9 mouse cellular contexts compared by ENCODE assay signal in the genomic region with DNA sequence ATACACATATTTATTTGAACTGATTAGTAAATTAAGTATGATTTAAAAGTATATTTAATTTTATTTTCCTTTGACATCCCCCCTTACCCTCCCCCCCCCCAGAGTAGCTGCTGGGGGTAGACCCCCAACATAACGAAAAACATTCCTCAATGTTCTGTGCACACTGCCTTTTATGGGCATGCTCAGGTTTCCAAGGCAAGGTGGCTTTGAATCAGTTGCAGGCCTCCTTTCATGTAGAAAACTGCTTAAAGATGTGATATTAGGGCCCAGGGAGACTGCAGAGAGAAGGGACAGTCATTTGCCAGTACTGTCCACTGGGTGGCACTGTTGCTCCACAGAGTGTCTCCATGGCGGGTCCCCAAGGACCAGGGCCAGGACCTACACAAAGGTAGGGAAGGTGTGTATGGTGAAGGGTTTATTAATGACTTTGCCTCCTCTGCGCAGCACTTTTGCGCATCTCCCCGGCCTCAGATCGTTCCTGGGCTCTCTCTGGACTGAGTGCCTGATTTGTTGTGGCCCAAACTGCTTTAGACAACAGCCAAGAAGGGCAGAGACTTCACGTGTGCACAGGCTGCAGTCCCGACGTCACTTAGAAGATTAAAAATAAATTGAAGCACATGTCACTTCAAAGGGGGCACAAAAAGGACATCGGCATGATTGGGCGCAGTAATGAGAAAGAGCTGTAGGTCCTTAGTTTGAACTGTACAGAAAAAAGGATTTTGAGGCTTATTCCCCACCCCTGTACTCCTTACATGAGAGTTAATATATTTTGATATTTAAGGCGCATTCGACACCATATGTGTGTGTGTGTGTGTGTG.
DNase-seq lines count a peak whose midpoint lies in the region; ATAC-seq and TF ChIP-seq lines count a peak whose summit lies in the region.
"Had no signal": no experiment of that assay in that cellular context is flagged by ENCODE, and none has a peak within 500 bp of the region (broad histone marks: within the 10 kb centered on the region; RNA-seq: fewer than 3 reads in every experiment).

No protein-coding gene starts in this region.

- peak; percentile 50 for DNase-seq in ES-E14 (ENCODE audit: low read depth, low spot score)
- DNase-seq in c-Kit-positive CD71-positive TER-119-positive erythroid progenitor cells, embryonic 14.5 days (ENCODE audit: low spot score), result peak; percentile 30
- peak; percentile 85 for DNase-seq in heart, postnatal 4 days
- peak; percentile 38 to 81 for DNase-seq in layer of hippocampus, adult 8-10 months (ENCODE audit: low spot score in 2 of 2)
- peak; percentile 78 for DNase-seq in lung, postnatal 0 days (ENCODE audit: low spot score)
- DNase-seq in retina, embryonic 14.5 days (ENCODE audit: low spot score), result peak; percentile 94
- DNase-seq in thymus, postnatal 36 days, result peak; percentile 43 to 55

- no peaks in the 10 kb centered on the region for H3K9me3 ChIP-seq in ES-E14 (ENCODE audit: control insufficient read depth, insufficient read depth, low read depth, low read length)
- no peaks in the 10 kb centered on the region for H3K9me3 ChIP-seq in forebrain, embryonic 12.5 days
- no peaks in the 10 kb centered on the region for H3K9me3 ChIP-seq in lung, postnatal 0 days (ENCODE audit: low read length)

- H3K36me3 ChIP-seq in ES-E14 (ENCODE audit: control insufficient read depth, insufficient read depth, low read length, poor library complexity, severe bottlenecking), result no peaks in the 10 kb centered on the region
- no peaks in the 10 kb centered on the region for H3K36me3 ChIP-seq in forebrain, embryonic 12.5 days (replicated peaks)
- H3K36me3 ChIP-seq in lung, postnatal 0 days (ENCODE audit: insufficient read depth, low read length), result no peaks in the 10 kb centered on the region

- H3K4me3 ChIP-seq in ES-E14 (ENCODE audit: insufficient read depth in 1 of 2, low read depth in 1 of 2, low read length in 2 of 2, poor library complexity in 1 of 2, severe bottlenecking in 1 of 2), result no peak overlapping the region
- H3K4me3 ChIP-seq in forebrain, embryonic 12.5 days (replicated peaks), result no peak overlapping the region
- H3K4me3 ChIP-seq in lung, postnatal 0 days (ENCODE audit: low read depth, low read length), result no peak overlapping the region

- no peaks in the 10 kb centered on the region for H3K4me1 ChIP-seq in ES-E14 (ENCODE audit: control insufficient read depth in 2 of 2, insufficient read depth in 2 of 2, low read length in 2 of 2, poor library complexity in 1 of 2)
- peaks cover 26% of the 10 kb centered on the region for H3K4me1 ChIP-seq in forebrain, embryonic 12.5 days
- no peaks in the 10 kb centered on the region for H3K4me1 ChIP-seq in lung, postnatal 0 days (ENCODE audit: insufficient read depth, low read depth, low read length)

- WGBS in forebrain, embryonic 12.5 days, result 33% methylated on average over 13 of the region's 13 CpGs
- WGBS in lung, postnatal 0 days, result 34% methylated on average over 13 of the region's 13 CpGs

- no peak for TF ChIP-seq EP300 in lung, postnatal 0 days (IDR thresholded peaks at IDR 0.05)

- peak overlapping the region; percentile 19; the same call in 1 of the 2 replicates for H3K4me2 ChIP-seq in forebrain, embryonic 12.5 days
- H3K4me2 ChIP-seq in lung, postnatal 0 days (replicated peaks; ENCODE audit: low read depth, low read length), result no peak overlapping the region

- ATAC-seq in forebrain, embryonic 12.5 days (ENCODE audit: low FRiP score), result peak; percentile 82
- peak; percentile 75 for ATAC-seq in lung, postnatal 0 days

- in situ Hi-C loops in ES-E14 (cut with MboI; ENCODE audit: low sequenced_read_pairs in 2 of 2, unreplicated experiment in 2 of 2), result no loop called here

- H3K27ac ChIP-seq in ES-E14 (ENCODE audit: insufficient read depth, low read depth, low read length, poor library complexity, severe bottlenecking), result no peak overlapping the region
- H3K27ac ChIP-seq in forebrain, embryonic 12.5 days, result peak overlapping the region; percentile 89
- no peak overlapping the region for H3K27ac ChIP-seq in lung, postnatal 0 days (ENCODE audit: low read length)
- H3K27ac ChIP-seq: macrophage had no signal

- H3K9ac ChIP-seq in ES-E14 (ENCODE audit: insufficient read depth, low read depth, low read length, poor library complexity, severe bottlenecking), result no peak overlapping the region
- H3K9ac ChIP-seq in forebrain, embryonic 12.5 days, result no peak overlapping the region
- no peak overlapping the region for H3K9ac ChIP-seq in lung, postnatal 0 days (replicated peaks; ENCODE audit: low read depth)

- H3K27me3 ChIP-seq in forebrain, embryonic 12.5 days, result no peaks in the 10 kb centered on the region
- no peaks in the 10 kb centered on the region for H3K27me3 ChIP-seq in lung, postnatal 0 days (replicated peaks; ENCODE audit: insufficient read depth, low read length)

- peak; percentile 98 for TF ChIP-seq CTCF in lung, postnatal 0 days (IDR thresholded peaks at IDR 0.05)

TF ChIP-seq in ES-E14, 5 proteins besides CTCF, POLR2A, EP300 and RAD21:
- peak; percentile 92; the same call in 1 of the 2 replicates for TF ChIP-seq ZC3H11A (IDR thresholded peaks at IDR 0.05; ENCODE audit: borderline replicate concordance, low read depth, low read length)
- TF ChIP-seq CHD2 (IDR thresholded peaks at IDR 0.05; ENCODE audit: low read depth, low read length), result no peak
- no peak for TF ChIP-seq MAFK (IDR thresholded peaks at IDR 0.05; ENCODE audit: insufficient read depth, low read depth, low read length)
- TF ChIP-seq ZNF384 (IDR thresholded peaks at IDR 0.05; ENCODE audit: low read depth, low read length), result no peak

Comparison
In these comparisons a context has a peak if more than half of its experiments do, and no peak if none do; other contexts are left out.
1. DNase-seq: peak in every context shown above with its lines; median percentile 94 in retina, embryonic 14.5 days; 85 in heart, postnatal 4 days; 78 in lung, postnatal 0 days; 60 in layer of hippocampus, adult 8-10 months; 50 in ES-E14; 49 in thymus, postnatal 36 days; 30 in c-Kit-positive CD71-positive TER-119-positive erythroid progenitor cells, embryonic 14.5 days.